Mouse (Mus musculus): ENCODE measurements at regions not wholly inside any gene's neighbourhood (a gene's known extent, or its start where the extent isn't known, plus 50 kb on each side); places are given as distances from the start of the nearest gene placed in this dataset.

- TF ChIP-seq CTCF (IDR thresholded peaks at IDR 0.05) (no peak), POLR2A (IDR thresholded peaks at IDR 0.05; ENCODE audit: insufficient read depth, low read depth, low read length) (no peak), EP300 (IDR thresholded peaks at IDR 0.05; ENCODE audit: insufficient read depth, low read depth, low read length) (no peak)
Observed at GRCm38 (mm10) chr14:120762168-120762567, 148.9 kb upstream of the Ipo5 start.

All from heart, adult 2 months (tissue).